Mouse (Mus musculus): ENCODE measurements around the gene Olfr987.
A peak's percentile ranks its signal among the peaks of the same experiment; 100 is the strongest.
"Not testable (repeated sequence)": the region's sequence is repeated elsewhere in the genome, so short reads cannot be mapped to it uniquely, and the experiment has no call there.

The Olfr987 gene

GRCm38 (mm10) chr2:85339215-85339614, at the start of gene Olfr987:
Gene Olfr987 (minus strand): TSS chr2:85339315.
- DNase-seq (ENCODE audit: low spot score in 2 of 2) = not testable (repeated sequence)

- not testable (repeated sequence) for DNase-seq (ENCODE audit: low spot score in 2 of 2)
These were observed 24.0 kb upstream of the Olfr987 start, which contains the start of gene Olfr988 for GRCm38 (mm10) chr2:85363127-85363526. Gene Olfr988 (minus strand): TSS chr2:85363227.

- DNase-seq (ENCODE audit: low spot score in 2 of 2) = no peak
These were observed 857 bp upstream of the Olfr987 start for GRCm38 (mm10) chr2:85339972-85340371.

GRCm38 (mm10) chr2:85319106-85319505, 20.0 kb downstream of the Olfr987 start:
- no peak for DNase-seq (ENCODE audit: low spot score in 2 of 2)

- no peak for DNase-seq (ENCODE audit: low spot score in 2 of 2)
These were observed 53.7 kb downstream of the Olfr987 start for GRCm38 (mm10) chr2:85285406-85285805.

- DNase-seq (ENCODE audit: low spot score in 2 of 2) = peak; percentile 69 to 71
These were observed 54.5 kb downstream of the Olfr987 start for GRCm38 (mm10) chr2:85284626-85285025.

GRCm38 (mm10) chr2:85283631-85284466, 55.3 kb downstream of the Olfr987 start:
- no peak for DNase-seq (ENCODE audit: low spot score in 2 of 2)

- no peak for DNase-seq (ENCODE audit: low spot score in 2 of 2)
These were observed 58.1 kb downstream of the Olfr987 start for GRCm38 (mm10) chr2:85281023-85281422.

All from right cerebral cortex, adult 2 months (tissue).